Mouse (Mus musculus) adrenal gland, adult 18-20 months (tissue): Measurements from ENCODE around the gene Cul4a. TPM values are rescaled to one million over a fixed set of nuclear protein-coding genes. Genes with fewer than 3 reads are reported as not detected.

Experiments
- DNase-seq, 2 experiments: peaks; one replicate each; pipeline ENCODE4 v3.0.0; 2021 to 2022; ENCODE audit warnings: low spot score in 2 of 2
- microRNA-seq, 2 experiments: library from miRNA; unstranded; fragments of <30 nt; microRNA quantifications; one replicate each; pipeline ENCODE4 v1.2.0; 2021; ENCODE audit warnings: borderline number of aligned reads in 2 of 2
- total RNA-seq, 2 experiments: library from RNA; stranded (reverse); gene quantifications; 1 replicate in 1 of 2; 2 replicates in 1 of 2; pipeline ENCODE4 v1.2.3; 2021

Cul4a gene
- total RNA-seq, 2 experiments from 2014 or later = 77.3 to 136 TPM

DNA sequence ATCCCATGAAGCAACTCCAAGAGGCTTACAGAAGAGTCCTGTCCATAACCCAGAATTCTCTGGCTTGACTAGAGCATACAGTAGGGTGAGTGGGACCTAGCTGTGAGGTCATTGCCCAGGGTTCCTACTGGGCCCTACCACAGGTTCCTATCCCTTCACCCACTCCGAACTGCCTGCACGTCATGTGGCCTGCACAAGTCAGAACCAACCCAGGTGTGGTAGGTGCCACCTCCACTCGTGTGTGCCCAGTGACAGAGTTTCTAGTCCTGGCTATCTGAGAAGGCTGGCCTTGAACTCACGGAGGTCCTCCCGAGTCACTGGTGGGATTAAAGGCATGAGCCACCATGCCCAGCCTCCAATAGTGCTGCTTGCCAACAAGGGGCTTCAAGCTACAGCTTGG is 72.7 kb downstream of the Cul4a start:
- DNase-seq = no peak

- no peak for DNase-seq
These were observed 74.1 kb downstream of the Cul4a start for GRCm38 (mm10) chr8:13179482-13179881.

DNA sequence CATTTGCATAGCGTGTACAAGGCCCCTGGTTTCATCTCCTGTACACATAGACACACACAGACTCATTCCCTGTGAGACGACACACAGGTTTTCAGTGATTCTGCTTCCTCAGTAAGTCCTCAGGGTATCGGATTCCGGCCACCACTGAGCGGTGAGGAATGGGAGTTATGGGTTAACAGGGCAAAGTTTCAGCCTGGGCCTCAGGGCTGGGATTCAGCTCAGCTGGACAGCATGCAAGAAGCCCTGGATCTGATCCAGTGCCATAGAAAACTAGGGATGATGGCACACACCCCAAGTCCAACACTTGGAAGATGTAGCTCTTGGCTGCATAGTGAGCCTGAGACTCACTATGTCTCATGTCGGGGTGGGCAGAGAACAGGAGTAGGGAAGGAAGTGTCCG is 74.5 kb downstream of the Cul4a start:
- no peak for DNase-seq

GRCm38 (mm10) chr8:13180408-13180807 is 75.0 kb downstream of the Cul4a start:
- DNase-seq = no peak

DNA sequence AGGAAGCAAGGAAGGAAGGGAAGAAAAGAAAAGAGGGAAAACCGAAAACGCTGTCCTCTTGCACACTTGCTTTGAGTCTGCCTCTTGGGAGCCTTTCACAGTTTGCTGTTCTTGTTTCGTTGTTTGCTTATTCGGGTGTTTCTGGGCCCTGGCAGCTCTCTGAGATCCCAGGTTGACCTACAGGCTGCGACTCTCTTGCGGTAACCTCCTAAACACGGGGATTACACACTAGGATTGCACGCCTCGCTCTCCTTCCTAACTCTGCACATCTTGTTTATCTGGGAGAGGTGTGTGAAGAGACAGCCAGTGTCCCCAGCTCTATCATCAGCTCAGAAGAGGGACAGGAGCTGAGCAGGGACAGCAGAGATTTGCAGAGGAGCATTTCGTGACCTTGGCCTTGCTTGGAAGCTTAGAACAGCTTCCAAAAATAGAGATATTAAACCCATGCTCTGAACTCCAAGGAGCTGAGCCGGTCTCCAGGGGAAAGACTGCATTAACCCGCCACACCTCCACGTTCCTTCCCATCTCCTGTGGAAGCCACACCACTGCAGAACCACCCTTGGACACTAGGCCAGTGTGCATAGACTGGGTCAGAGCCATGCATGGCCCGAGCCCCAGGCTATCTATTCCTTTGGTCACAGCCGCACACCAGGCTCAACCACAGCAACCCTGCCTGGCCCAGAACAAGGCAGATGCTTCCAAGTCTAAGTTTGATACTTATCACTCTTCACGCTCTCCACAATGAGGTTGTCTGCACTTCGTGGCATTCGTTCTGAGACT is 75.7 kb downstream of the Cul4a start:
- no peak for DNase-seq

DNA sequence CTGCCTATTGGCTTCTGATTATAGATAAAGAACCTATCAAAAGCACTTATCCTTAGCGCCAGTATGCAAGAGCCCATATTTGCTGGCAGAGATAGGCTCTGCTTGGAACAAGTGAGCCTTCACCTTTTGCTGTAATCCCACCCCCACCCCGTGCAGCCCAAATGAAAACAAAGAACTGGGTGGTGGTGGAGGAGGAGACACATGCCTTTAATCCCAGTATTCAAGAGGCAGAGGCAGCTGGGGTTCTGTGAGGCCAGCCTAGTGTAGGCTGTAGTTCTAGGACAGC is 76.2 kb downstream of the Cul4a start:
- no peak for DNase-seq

GRCm38 (mm10) chr8:13186819-13187218 is 81.4 kb downstream of the Cul4a start:
- no peak for DNase-seq

GRCm38 (mm10) chr8:13187229-13187628 is 81.8 kb downstream of the Cul4a start:
- DNase-seq = no peak

GRCm38 (mm10) chr8:13187638-13188037 is 82.2 kb downstream of the Cul4a start:
- no peak for DNase-seq

DNA sequence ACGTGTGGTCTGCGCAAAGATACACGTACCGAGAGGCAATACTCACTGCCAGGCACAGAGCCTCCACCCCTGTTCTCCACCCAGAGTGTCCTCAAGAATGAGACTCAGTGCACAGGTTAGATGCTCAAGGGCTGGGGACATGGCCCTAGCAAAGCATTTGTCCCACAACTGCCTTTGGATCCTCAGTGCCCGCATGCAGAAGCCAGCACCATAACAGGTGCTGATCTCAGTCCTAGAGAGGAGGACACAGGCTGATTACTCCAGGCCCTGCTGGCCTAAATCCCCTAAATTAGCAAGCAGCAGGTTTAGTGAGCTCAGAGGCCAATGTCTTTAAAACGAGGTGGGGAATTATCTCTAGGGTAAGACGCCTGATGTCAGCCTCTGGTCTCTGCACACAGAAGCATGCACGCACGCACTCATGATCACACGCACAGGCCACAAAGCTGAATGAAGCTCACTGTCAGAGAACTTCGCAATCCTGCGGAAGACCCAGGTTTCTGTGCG is 82.7 kb downstream of the Cul4a start:
- no peak for DNase-seq

DNA sequence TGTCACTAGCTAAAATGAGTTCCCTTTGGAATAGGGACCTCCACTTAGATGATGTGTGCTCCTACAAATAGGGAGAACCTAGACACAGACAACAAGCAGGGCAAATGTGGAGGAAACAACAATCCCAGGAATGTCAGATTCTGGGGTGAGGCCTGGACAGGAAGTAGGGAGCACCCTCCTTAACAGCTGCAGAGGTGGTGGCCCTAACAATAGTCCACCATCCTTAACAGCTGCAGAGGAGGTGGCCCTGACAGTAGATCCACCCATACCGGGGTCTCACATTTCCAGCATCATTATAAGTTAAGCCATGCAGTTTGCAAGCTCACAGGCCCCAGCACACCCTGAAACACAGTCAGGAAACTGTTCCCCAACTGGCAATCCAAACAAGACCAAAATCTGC is 83.4 kb downstream of the Cul4a start:
- no peak for DNase-seq

- DNase-seq = no peak
These were observed 84.8 kb downstream of the Cul4a start for GRCm38 (mm10) chr8:13190235-13190634.

- DNase-seq = no peak
These were observed 89.4 kb downstream of the Cul4a start for GRCm38 (mm10) chr8:13194818-13195217.

GRCm38 (mm10) chr8:13197493-13197892 is 92.1 kb downstream of the Cul4a start:
- DNase-seq = no peak

Small RNA genes lying within 50 kb of the gene (microRNA-seq; reads per million reads assigned to microRNA genes)
- gene Mir1968 = 21.3 to 26.3 reads per million in 2 experiments
- gene Mir7065 = 0 to 0.47 reads per million in 2 experiments

Other genes starting within 250 kb of the Cul4a start
- 10 to 100 TPM; 31.1 to 32.0 TPM for gene Mcf2l, start 231.8 kb upstream of the Cul4a start, total RNA-seq
- 1 to 10 TPM in 1 of 2 experiments, under 1 TPM in 1; 0.48 to 1.2 TPM for gene F7, start 79.6 kb upstream of the Cul4a start, total RNA-seq
- gene F10, start 68.3 kb upstream of the Cul4a start, total RNA-seq = 1 to 10 TPM in 1 of 2 experiments, under 1 TPM in 1; 0.83 to 3.1 TPM
- gene Proz, start 44.7 kb upstream of the Cul4a start, total RNA-seq = not detected
- gene Pcid2, start 162 bp upstream of the Cul4a start, total RNA-seq = 10 to 100 TPM; 19.4 to 20.9 TPM
- 100 to 1,000 TPM; 456 to 471 TPM for gene Lamp1, start 53.5 kb downstream of the Cul4a start, total RNA-seq
- 10 to 100 TPM in 1 of 2 experiments, 1 to 10 TPM in 1; 9.1 to 15.3 TPM for gene Grtp1, start 95.0 kb downstream of the Cul4a start, total RNA-seq
- 10 to 100 TPM in 1 of 2 experiments, 1 to 10 TPM in 1; 7.8 to 18.5 TPM for gene Adprhl1, start 148.5 kb downstream of the Cul4a start, total RNA-seq
- 10 to 100 TPM; 27.2 to 33.6 TPM for gene Dcun1d2, start 182.5 kb downstream of the Cul4a start, total RNA-seq
- 10 to 100 TPM; 31.2 to 33.2 TPM for gene Tmco3, start 182.6 kb downstream of the Cul4a start, total RNA-seq
- 10 to 100 TPM; 49.1 to 58.3 TPM for gene Tfdp1, start 233.1 kb downstream of the Cul4a start, total RNA-seq